Mouse (Mus musculus): ENCODE measurements at regions not wholly inside any gene's neighbourhood (a gene's known extent, or its start where the extent isn't known, plus 50 kb on each side); places are given as distances from the start of the nearest gene placed in this dataset.

GRCm38 (mm10) chr1:193421414-193421813 is 51.3 kb upstream of the Camk1g start:
- Histone ChIP-seq H3K9me3 (replicated peaks) (no peaks in the 10 kb centered on the region), H3K36me3 (no peaks in the 10 kb centered on the region), H3K27me3 (replicated peaks) (no peaks in the 10 kb centered on the region), H3K4me1 (peaks cover 34% of the 10 kb centered on the region), H3K4me3 (replicated peaks) (no peak overlapping the region), H3K4me2 (no peak overlapping the region), H3K27ac (replicated peaks) (0 out of 2 replicates have a peak overlapping the region, but pooled peaks have one; percentile 34), H3K9ac (replicated peaks) (no peak overlapping the region)
- no peak for ATAC-seq (ENCODE audit: low FRiP score)

MicroRNA genes in the stretch of these regions (microRNA counts, 519-probe panel; counts per million panel counts)
- 3,470 counts per million, percentile 84 among the panel's probes with 10 or more counts for microRNA mmu-miR-205

Small RNAs in the stretch of these regions (microRNA-seq; reads per million reads assigned to microRNA genes)
- 31.0 reads per million, percentile 37 among the genes with 10 or more reads in this experiment for gene Mir205
